Mouse (Mus musculus): ENCODE measurements around the gene Rabep2.

Rabep2 gene

GRCm38 (mm10) chr7:126435801-126436200 is 7.2 kb downstream of the Rabep2 start:
- no peak for DNase-seq

GRCm38 (mm10) chr7:126436851-126437250 is 8.3 kb downstream of the Rabep2 start:
- DNase-seq = no peak

- no peak for DNase-seq
These were observed 11.6 kb downstream of the Rabep2 start for GRCm38 (mm10) chr7:126440134-126440533.

- no peak for DNase-seq
These were observed 15.4 kb downstream of the Rabep2 start for GRCm38 (mm10) chr7:126443997-126444396.

GRCm38 (mm10) chr7:126444536-126444935 is 16.0 kb downstream of the Rabep2 start:
- DNase-seq = no peak

GRCm38 (mm10) chr7:126445104-126445815 is 16.7 kb downstream of the Rabep2 start:
- DNase-seq = no peak

GRCm38 (mm10) chr7:126446217-126446616 is 17.7 kb downstream of the Rabep2 start:
- no peak for DNase-seq

- no peak for DNase-seq
These were observed 19.9 kb downstream of the Rabep2 start for GRCm38 (mm10) chr7:126448481-126448880.

GRCm38 (mm10) chr7:126449991-126450390 is 21.4 kb downstream of the Rabep2 start:
- no peak for DNase-seq

- no peak for DNase-seq
These were observed 22.1 kb downstream of the Rabep2 start for GRCm38 (mm10) chr7:126450641-126451040.

GRCm38 (mm10) chr7:126452244-126452643 is 23.7 kb downstream of the Rabep2 start:
- no peak for DNase-seq

GRCm38 (mm10) chr7:126453861-126454260 is 25.3 kb downstream of the Rabep2 start:
- DNase-seq = no peak

GRCm38 (mm10) chr7:126455242-126455641 is 26.7 kb downstream of the Rabep2 start:
- DNase-seq = no peak

- no peak for DNase-seq
These were observed 28.1 kb downstream of the Rabep2 start for GRCm38 (mm10) chr7:126456382-126457266.

- no peak for DNase-seq
These were observed 29.7 kb downstream of the Rabep2 start for GRCm38 (mm10) chr7:126458225-126458624.

- no peak for DNase-seq
These were observed 30.5 kb downstream of the Rabep2 start for GRCm38 (mm10) chr7:126458844-126459618.

GRCm38 (mm10) chr7:126460623-126461399 is 32.3 kb downstream of the Rabep2 start:
- no peak for DNase-seq

- DNase-seq = no peak
These were observed 33.1 kb downstream of the Rabep2 start for GRCm38 (mm10) chr7:126461626-126462025.

GRCm38 (mm10) chr7:126463004-126463403 is 34.4 kb downstream of the Rabep2 start, which contains the start of gene Atp2a1:
Atp2a1 (minus strand) TSS chr7:126463108.
- DNase-seq = no peak

- DNase-seq = no peak
These were observed 35.0 kb downstream of the Rabep2 start for GRCm38 (mm10) chr7:126463547-126463946.

GRCm38 (mm10) chr7:126464121-126464520 is 35.6 kb downstream of the Rabep2 start:
- no peak for DNase-seq

GRCm38 (mm10) chr7:126464836-126465235 is 36.3 kb downstream of the Rabep2 start:
- no peak for DNase-seq

Measured in right cerebral cortex, postnatal 25 days (tissue).